Mouse (Mus musculus) hindbrain, postnatal 0 days (tissue): ENCODE measurements at regions not wholly inside any gene's neighbourhood (a gene's known extent, or its start where the extent isn't known, plus 50 kb on each side); places are given as distances from the start of the nearest gene placed in this dataset.

Source experiments
- ATAC-seq: fragments of 200-750 bp; cut with Nextera tagmentation; 2 replicates; pipeline ENCODE4 v1.8.0; 2017; ENCODE audit warnings: mild to moderate bottlenecking, moderate TSS enrichment, moderate library complexity
- DNase-seq: peaks from one replicate; pipeline ENCODE4 v3.0.0-alpha.2; 2015; ENCODE audit warnings: low spot score
- H3K27ac ChIP-seq: fragments of 300-500 bp; sonication (generic); 2 replicates; pipeline ENCODE4 v1.5.1; 2014; ENCODE audit warnings: mild to moderate bottlenecking
- H3K27me3 ChIP-seq: fragments of 300-500 bp; sonication (generic); 2 replicates; pipeline ENCODE4 v1.6.1; 2014; ENCODE audit warnings: low read length, mixed read lengths; ENCODE audit not compliant: insufficient read depth
- H3K36me3 ChIP-seq: fragments of 300-500 bp; sonication (generic); 2 replicates; pipeline ENCODE4 v1.6.1; 2014; ENCODE audit warnings: low read length, mixed read lengths; ENCODE audit not compliant: insufficient read depth
- H3K4me1 ChIP-seq: fragments of 300-500 bp; sonication (generic); 2 replicates; pipeline ENCODE4 v1.6.1; 2014; ENCODE audit warnings: antibody characterized with exemption, low read length, mixed read lengths; ENCODE audit not compliant: insufficient read depth
- H3K4me2 ChIP-seq: fragments of 300-500 bp; sonication (generic); 2 replicates; pipeline ENCODE4 v1.6.1; 2014; ENCODE audit warnings: low read depth, mild to moderate bottlenecking, low read length, moderate library complexity, mixed read lengths
- H3K4me3 ChIP-seq: fragments of 300-500 bp; sonication (generic); 2 replicates; pipeline ENCODE4 v1.5.1; 2014; ENCODE audit warnings: low read length
- H3K9ac ChIP-seq: fragments of 300-500 bp; sonication (generic); replicated peaks from 2 replicates; pipeline ENCODE4 v1.6.1; 2014; ENCODE audit warnings: mild to moderate bottlenecking, low read length, moderate library complexity, mixed read lengths
- H3K9me3 ChIP-seq: fragments of 300-500 bp; sonication (generic); 2 replicates; pipeline ENCODE4 v1.6.1; 2016; ENCODE audit warnings: low read length, mixed read lengths
- CTCF ChIP-seq: IDR thresholded peaks from 2 replicates; pipeline ENCODE4 v1.5.1; 2016; ENCODE audit warnings: antibody characterized with exemption, control low read depth, low read depth
- WGBS: fragments of 180-500 bp; shearing (Covaris S2); extraction: QIAGEN DNeasy Blood & Tissue Kit; methylation state at CpG from one replicate; pipeline ENCODE4 v1.1.7; 2014; 5-methylcytosine and 5-hydroxymethylcytosine counted together

- no peak overlapping the region for H3K27ac ChIP-seq
- H3K27me3 ChIP-seq: no peaks in the 10 kb centered on the region
- no peak overlapping the region for H3K9ac ChIP-seq
- H3K9me3 ChIP-seq: no peaks in the 10 kb centered on the region
- H3K4me2 ChIP-seq: no peak overlapping the region
- DNase-seq (no peak), ATAC-seq (no peak)
- no peaks in the 10 kb centered on the region for H3K4me1 ChIP-seq
- H3K4me3 ChIP-seq: no peak overlapping the region
- no peaks in the 10 kb centered on the region for H3K36me3 ChIP-seq
- TF ChIP-seq CTCF: no peak
- WGBS: 88% methylated on average over 5 of the region's 5 CpGs
Observed at GRCm38 (mm10) chr9:52738560-52739100, 59.0 kb upstream of the AI593442 start.
